Mouse (Mus musculus): ENCODE data around the gene Mlf2.

Mlf2 gene

DNA sequence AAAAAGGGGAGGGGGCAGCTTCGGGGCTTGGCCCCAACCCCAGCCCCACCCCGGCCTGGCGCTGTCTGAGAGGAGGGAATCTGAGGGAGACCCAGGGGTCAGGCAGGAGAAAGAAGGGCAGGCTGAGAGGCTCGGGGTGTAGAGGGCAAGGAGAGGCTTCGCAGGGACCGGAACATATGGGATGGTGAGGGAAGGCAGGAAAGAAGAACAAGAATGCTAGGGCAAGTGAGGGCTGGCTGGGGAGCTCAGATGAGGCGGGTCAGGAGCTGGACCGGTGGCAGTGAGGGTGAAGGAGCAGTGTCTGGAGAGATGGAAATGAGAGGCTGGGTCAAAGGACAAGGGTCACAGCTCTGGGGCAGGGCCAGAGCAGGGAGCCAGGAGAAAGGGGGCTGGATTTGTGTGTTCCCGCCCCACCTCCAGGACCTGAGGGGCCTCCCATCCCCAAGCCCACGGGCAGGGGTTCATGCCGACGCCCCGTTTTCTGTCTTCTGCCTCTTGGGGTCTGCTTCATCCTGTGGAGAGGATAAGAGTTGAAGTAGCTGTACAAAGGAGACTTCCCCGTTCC, 17.4 kb upstream of the Mlf2 start:
- no peak for DNase-seq

DNA sequence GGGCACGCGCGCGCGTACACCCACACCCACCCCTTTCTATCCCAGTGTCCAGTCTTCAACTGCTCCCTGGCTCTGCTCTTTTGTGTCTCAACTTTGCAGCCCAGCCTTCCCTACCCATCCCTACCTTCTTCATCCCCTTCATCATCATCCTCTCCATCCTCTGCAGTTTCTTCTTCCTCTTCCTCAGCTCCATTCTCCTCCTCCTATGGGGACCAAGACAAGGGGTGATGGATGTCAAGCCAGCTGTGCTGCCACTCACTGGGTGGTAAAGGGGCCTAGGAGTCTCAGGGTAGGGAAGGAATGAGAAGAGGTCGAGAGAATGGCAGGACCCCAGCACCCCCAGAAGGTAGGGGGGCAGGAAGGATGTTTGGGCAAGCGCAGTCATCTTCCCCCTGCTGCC, 16.7 kb upstream of the Mlf2 start:
- no peak for DNase-seq

DNA sequence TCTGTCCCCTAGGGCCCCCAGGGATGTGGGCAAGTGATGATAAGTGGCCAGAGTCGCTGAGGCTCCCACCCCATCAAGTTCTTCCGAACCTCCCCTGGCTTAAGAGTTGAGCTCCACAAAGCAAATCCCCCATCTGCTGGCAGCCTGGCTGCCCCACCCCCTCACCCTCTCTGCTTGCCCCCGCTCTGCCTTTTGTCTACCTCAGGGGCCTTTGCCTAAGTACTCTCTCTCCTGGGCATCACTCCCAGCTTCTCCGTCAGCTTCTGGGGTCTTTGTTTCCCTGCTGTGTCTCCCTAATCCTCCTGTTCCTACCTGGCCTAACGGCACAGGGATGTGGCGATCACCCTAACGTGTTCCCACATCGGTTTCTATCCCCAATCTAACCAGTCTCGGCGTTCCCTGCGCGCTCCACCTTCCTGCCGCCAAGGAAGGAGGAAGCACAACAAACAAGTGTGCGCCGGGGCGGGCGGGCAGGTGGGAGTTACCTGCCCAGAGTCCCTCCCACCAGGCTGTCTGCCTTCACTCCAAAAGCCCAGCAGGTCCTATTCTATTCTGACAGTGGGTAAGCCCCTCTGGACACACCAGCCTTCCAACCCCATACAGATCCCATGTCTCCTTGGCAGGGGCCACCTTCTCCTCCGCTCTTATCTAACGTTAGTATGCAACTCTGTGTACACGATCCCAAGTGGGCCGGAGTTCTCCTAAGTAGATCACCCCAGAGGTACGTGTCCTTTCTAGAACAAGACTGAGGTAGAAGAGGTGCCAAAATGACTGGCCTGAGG, 15.8 kb upstream of the Mlf2 start:
- no peak for DNase-seq

DNA sequence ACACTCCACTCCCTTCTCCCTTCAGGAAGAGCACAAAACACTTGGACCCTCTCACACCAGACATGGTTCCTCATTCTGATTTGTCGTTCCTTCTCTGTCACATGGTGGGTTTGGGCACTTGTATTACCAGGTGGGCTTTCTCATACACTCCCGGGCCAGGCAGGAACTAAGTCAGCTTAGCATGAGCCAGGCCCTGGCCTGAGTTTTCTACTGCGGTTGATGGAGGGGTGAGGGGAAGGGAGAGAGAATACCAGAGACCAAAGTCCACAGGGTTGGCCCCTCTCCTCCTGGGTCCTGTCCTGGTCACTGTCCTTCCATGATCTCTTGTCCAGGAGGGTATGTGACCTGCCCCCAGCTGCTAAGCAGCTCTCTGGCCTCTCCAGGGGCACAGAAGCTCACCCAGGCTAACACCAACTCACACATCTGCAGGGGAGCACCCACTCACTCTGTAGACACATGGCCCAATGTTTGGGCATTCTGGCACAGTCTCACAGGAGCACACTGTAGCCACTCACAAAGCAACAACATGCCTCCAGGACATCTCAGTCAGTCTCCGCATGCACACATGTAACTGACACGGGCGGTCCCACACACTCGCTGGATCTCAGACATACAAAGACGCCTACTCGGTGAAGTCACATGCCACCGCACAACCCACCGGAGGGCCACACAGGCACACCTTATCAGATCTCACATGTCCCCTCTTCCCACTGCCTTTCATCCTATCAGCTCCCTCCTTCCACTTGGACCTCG, 15.1 kb upstream of the Mlf2 start:
- no peak for DNase-seq

DNA sequence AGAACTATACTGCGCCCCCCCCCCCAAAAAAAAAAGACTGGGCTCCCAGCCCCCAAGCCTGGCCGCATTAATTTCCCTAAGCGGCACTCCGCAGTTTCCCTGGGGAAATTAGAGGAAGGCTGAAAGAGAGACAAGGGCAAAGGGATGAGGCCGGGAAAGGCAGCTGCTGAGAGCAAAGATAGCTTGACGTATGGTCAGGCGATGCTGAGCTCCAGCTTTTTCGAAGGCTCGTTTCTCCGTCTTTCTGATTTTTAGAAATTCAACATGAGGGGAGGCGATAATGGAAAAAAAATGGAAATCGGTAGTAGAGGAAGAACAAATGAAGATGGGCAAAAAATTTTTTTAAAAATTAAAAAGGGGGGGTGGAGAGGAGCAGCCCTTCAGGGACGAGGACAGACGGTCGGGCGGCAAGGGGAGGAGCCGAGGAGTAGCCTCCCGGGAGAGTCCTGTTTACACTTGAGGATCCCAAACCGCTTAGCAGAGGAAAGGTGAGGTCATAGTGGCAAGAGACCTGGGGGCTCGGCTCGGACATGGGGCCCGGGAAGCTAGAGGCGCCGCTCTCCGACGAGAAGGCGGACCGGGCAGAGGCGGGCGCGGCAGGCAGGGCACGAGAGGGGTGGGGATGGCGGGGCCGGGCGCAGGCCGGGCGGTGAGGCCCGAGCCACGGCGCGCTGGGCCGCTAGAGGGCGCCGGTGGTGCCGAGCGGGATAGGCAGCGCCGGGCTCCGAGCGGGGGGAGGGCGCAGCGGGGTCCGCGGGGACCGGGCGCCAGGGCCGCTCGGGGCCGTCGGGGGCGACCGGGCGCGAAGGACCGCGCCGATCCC, 14.3 kb upstream of the Mlf2 start:
- peak; percentile 93 to 95 for DNase-seq

DNA sequence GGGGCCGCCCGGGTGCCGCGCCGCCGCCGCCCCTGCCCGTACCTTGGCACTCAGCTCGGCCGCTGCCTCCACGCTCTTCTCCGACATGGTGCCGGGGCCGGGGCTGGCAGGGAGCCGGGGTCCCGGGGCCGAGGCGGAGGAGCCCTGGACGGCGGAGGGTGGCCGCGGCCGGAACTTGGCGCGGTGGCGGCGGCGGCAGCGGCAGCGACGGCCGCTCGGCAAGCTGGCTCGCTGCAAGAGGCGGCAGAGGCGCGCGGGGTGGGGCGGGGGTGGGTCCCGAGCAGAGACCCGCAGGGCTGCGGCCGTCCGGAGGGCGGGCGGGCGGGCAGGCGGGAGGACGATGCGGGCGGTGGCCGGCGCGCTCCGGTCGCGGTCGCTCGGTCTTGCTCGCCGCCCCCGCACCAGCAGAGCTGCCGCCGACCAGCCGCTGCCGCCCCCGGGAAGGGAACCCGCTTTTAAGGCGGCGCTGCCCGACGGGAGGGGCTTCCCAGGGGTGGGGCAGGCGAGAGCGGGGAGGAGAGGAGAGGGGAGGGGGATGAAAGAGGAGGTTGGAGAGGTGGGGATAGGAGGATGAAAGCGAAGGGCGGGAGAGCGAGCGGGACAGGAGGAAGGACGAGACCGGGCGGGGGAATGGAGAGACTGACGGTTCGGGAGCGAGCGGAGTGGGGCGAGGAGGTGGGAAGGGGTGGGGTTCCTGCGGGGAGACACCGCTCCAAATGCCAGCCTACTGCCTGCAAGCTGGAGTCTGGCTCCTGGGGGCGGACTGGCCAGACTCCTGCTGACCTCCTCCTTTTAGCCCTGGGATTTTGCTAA, 13.5 kb upstream of the Mlf2 start:
- peak; percentile 42 to 48 for DNase-seq

DNA sequence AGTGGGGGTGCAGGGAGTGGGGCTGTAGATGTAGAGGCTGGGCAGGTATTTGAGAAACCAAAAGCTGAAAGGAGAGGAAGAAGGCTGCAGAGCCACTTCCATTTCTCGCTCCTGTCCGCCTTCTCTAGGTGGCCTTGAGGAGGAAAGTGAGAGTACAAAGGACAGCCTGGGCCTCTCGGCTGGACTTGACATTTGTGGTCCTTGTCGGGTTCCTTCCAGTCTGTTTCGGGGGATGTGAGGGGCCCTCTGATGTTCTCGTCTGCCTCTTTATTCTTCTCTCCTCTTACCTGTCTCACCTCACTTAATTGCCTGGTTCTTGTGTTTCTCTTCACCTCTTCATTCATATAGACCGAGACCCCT, 12.9 kb upstream of the Mlf2 start:
- DNase-seq: no peak

DNA sequence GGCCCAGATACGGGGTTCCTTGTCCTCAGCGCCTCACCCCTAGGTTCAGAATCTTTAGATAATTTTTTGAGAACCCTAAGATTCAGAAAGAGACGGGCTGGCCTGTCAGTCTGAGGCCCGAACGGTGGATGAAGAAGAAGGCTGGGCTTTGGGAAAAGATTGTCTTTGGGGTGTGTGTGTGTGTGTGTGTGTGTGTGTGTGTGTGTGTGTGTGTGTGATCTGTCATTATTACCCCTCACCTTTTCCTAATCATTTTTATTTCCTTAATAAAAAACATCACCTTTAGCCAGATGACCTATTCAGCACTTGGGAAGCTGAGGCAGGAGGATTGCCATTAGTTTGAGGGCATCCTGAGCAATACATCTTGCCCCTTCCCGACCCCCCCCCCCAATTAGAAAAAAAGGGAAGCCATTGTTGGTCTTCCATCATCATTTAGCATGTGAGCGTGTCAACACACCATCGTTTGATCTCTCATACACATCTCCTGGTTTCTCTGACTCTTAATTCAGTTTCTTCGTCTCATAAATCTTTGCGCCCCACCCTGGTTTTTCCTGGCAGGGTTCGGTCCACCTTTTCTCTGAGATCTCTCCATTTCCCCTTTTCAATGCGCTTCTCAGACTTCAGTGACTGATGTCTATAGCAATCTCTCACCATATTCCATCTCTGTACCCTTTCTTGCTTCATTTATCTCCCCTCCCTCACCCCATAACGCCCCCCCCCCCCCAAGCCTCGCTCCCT, 12.1 kb upstream of the Mlf2 start:
- DNase-seq: peak in 1 of 2 experiments; percentile 37

DNA sequence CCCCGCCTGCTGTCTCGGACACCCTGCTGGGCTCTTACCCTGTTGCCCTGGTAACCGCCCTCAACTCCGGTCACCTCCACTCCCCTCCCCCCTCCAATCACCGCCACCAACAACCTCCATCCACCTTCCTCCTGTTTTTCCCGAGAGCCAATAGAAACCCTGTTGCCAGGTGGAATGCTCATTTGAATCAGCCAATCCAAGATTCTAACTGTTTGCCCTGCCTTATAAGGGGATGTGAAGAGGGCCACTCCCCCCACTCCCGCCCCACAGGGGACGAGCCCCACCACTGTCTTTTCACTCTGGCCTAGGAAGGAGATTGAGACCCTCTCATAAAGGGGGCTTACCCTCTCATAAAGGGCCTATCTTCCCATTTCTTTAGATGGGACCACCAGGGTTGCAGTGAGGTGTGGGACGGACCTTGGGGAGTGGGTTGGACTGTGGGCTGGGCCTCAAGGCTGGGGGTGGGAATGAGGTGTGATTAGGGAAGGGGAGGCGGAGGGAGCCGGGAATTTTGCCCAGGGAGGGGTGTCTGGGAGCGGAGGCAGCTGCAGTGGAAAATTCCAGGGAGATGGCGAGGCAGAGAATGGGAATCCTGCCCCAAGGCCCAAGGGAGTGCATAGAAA, 11.4 kb upstream of the Mlf2 start, which contains the start of gene Ptms:
TSS of gene Ptms (minus strand) at position 409 of the 623 bp plus-strand sequence.
- peak; percentile 60 to 65 for DNase-seq

DNA sequence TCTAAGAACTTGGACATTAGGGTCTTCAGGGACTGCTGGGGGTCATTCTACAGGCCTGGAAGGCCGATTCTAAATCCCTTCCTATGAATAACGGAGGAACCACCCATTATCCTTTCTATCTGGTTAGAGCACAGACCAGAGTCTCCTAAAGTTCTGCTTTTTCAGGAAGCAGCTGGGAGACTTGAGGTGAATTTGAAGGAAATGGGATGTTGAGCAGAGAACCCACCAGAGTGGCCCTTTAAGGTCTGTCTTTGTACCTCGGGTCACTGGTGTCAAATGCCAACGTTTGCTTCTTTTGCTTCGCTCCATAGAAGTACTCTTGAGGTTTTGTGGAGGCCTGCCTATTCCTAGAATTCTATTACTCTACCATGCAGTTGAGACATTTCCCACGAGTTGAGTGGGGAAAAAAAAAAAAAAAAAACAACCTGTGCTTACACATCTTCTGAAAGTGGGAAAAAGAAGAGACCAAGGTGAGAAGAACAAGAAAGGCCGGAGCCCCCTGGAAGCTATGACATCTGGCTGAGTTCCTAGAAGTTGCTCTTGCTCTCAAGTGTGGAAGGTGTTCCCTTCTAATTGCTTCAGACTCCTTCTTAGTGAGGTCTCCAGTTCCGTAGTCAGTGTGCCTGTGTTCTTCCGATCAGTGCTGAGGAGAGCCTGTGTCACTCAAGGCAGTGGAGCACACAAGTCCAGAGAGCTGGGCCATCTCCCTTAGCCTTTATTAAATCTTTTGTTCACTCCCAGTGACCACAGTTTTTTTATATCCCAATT, 10.7 kb upstream of the Mlf2 start:
- DNase-seq: no peak

DNA sequence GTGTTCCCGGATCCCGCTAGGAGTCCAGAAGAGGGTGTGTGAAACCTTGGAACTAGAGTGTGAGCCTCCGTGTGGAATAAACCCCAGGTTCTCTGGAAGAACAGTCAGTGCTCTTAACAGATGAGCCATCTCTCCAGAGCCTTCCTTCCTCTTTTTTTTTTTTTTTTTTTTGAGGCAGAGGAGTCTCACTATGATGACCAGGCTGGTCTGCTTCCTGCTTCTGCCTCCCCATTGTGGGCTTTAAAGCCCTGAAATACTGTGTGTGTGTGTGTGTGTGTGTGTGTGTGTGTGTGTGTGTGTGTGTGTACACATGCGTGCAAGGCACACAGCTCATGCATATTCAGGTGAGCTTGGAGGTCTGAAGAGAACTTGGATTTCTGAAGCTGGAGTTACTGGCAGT, 9.6 kb upstream of the Mlf2 start:
- peak in 1 of 2 experiments; percentile 27 for DNase-seq

DNA sequence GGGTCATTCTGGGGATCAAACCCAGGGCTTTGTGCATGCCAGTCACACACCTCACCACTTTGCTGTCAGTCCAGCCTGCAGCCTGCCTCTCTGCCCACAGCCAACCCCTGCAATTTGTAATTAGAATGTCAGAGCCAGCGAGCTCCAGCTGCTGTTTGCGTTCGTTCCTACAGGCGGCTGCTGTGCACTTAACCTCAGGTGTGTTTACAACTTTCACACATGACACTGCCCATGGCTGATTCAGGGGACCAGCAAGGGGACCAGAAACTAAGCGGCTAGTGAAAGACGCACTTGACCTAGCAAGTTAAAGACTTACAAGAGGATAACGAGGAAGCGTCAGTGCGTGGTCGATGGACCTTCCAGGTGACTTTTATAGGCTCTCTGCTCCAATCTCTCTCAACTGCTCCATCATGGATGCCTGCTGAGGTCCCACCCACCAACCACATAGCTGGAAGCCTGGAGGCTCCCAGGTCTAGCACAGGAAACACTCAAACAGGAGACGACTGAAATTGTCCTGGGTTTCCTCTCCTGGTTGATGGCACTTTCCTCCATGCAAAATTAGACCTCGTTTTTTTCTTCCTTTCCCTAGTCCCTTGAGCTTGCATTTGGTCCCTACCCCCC, 5.9 kb upstream of the Mlf2 start:
- no peak for DNase-seq

DNA sequence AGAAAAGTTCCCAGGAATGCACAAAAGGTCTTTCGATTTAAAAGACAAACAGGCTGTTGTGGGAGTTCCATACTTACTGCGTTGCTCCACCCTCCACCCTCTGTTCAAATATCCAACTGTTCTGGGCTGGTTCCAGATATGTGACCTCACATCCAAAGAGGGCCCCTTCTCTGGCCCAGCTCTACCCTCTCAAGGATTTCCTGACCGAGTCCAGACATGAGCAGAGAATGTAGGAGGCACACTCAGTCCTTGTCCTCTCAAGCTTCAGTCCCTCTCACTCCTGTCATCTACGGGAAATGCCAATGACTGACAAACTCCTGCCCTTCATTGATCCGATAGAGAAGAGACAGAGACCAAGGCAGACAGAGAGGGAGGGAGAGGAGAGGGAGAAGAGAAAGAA, 5.2 kb upstream of the Mlf2 start:
- no peak for DNase-seq

DNA sequence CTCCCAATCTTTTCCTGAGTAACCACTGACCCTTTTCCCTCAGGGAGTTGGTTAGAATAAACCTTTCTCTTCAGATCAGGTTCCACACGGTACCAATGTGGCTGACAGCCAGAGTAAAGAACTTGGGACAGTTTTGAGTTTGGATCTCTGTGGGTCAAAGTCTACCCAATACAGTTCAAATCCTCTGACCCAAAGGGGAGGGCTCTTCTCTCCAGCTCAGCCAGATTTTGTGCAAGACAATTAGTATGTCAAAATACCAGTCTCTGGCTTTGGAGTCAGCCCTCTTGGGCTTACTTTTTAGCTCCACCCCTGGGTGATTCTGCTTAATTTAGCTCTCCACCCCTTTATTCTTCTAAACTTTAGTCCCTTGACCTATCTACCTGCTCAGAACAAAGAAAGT, 955 bp upstream of the Mlf2 start:
- DNase-seq: peak in 1 of 2 experiments; percentile 16

DNA sequence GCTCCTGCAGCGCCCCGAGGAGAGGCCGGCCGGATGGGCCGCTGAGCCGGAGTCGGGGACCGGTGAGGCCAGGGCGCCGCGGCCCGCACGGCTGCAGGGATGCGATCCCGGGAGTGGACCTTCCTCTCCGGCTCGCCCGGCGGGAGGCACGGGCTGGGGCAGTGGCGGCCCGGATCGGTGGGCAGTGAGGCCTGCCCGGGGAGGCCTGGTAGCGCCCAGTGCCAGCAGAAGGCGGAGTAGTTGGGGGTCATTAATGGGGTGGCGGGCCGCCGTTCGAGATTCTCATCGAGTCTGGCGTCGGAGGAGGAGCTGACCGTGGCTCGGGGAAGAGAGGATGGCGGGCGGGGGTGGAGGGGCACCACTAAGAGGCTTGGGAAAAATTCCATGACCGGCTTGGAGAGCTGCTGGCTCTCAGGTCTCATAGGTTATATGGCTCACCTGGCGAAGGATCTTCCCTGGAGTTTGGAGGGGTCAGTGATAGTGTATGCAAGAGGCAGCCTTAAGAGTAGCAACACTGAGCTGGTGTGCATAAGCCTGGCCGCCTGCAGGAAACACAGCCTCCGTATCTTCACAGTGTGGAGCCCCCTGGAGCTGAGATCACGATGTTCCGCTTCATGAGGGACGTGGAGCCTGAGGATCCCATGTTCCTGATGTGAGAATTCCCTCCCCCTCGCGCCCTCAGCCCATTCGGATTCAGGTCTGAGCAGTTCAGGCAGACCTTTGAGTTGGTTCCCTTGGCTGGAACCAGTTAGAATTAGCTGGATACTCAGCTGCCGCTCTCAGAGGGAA, 533 bp downstream of the Mlf2 start:
- DNase-seq: peak in 1 of 2 experiments; percentile 19

DNA sequence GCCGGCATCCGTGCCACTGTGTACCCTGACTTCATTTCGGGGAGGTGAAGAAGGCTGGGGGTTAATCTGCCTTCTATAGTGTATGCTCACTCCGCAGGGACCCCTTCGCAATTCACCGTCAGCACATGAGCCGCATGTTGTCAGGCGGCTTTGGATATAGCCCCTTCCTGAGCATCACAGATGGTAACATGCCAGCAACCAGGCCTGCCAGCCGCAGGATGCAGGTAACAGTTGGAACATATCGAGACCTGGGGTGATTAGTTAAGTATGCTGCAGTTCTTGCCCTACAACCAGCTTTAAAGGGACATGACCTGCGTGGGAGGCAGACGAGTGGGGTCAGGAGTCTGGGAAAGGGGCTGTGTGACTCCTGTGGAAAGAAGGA, 1.1 kb downstream of the Mlf2 start:
- no peak for DNase-seq

DNA sequence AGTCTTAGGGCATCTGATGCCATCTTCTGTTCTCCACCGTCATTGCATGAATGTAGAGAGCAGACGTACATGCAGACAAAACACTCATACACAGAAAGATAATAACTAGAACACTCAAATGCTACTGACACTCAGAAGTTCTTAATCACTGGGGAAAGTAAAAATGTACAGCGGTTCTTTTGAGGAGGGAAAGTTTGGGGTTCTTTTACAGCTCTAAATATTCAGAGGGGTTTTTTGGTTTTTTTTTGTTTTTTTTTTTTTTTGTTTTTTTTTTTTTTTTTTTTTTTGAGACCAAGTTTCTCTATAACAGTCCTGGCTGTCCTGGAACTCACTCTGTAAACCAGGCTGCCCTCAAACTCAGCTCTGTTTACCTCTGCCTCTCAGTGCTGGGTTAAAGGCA, 1.9 kb downstream of the Mlf2 start:
- no peak for DNase-seq

DNA sequence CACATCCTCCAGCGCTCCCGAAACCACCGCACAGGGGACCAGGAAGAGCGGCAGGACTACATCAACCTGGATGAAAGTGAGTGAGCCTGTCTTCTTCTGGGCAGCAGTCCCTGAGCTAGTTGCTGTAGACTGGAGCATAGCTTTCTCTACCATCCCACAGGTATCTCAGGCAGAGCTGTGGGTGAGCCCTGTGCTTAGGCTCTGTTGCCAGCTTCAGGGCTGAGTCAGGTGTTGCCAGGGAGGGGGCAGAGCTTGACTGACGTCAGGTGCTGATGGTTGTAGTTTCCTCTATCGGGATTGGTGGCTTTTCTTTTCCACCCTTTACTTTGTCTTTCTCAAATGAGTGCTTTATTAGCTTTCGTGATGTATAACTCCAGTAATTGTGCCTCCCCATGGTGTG, 3.5 kb downstream of the Mlf2 start:
- DNase-seq: no peak

DNA sequence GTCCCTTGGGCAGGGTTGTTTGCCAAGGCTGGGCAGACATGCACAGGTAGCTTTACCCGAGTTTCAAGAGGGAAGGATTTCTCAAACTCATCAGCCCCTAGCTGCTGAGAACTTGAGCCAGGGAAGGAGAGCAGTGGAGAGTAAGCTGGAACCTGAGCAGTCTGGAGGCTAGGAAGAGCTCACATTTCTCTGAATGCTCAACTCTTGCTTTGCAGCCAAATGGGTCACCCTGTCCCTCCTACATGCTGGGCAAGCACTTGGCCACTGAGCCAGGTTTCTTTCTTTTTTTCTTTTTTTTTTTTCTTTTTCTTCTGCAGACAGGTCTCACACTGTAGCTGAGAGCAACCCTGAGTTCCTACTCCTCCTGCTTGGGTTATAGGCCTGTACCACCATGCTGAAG, 5.5 kb downstream of the Mlf2 start:
- DNase-seq: no peak
